Mouse (Mus musculus): Measurements from ENCODE around the gene Mup3. TPM values are rescaled to one million over a fixed set of nuclear protein-coding genes. Genes with fewer than 3 reads are reported as not detected.

The Mup3 gene
- total and polyA plus RNA-seq, 3 experiments: not detected

Other genes with a start within 250 kb of the Mup3 start
- not detected in 2 replicates for gene Mup20, start 33.2 kb downstream of the Mup3 start, total RNA-seq (2014; fragmentation: Nextera tagmentation)
- not detected in 2 replicates for gene Mup20, start 33.2 kb downstream of the Mup3 start, total RNA-seq (2017)
- gene Mup20, start 33.2 kb downstream of the Mup3 start, polyA plus RNA-seq (2012): not detected in 2 replicates
- gene Mup21, start 63.5 kb upstream of the Mup3 start, total RNA-seq (2014; fragmentation: Nextera tagmentation): not detected in 2 replicates
- not detected in 2 replicates for gene Mup21, start 63.5 kb upstream of the Mup3 start, total RNA-seq (2017)
- gene Mup21, start 63.5 kb upstream of the Mup3 start, polyA plus RNA-seq (2012): not detected in 2 replicates
- gene Zfp37, start 143.7 kb upstream of the Mup3 start, total RNA-seq (2014; fragmentation: Nextera tagmentation): not detected in 2 replicates
- 0.71 TPM in 1 of 2 replicates, not detected in the other for gene Zfp37, start 143.7 kb upstream of the Mup3 start, total RNA-seq (2017)
- gene Zfp37, start 143.7 kb upstream of the Mup3 start, polyA plus RNA-seq (2012): not detected in 2 replicates
- gene Slc31a2, start 175.2 kb upstream of the Mup3 start, total RNA-seq (2014; fragmentation: Nextera tagmentation): 4.4 and 6.4 TPM in 2 replicates
- 5.7 and 6.4 TPM in 2 replicates for gene Slc31a2, start 175.2 kb upstream of the Mup3 start, total RNA-seq (2017)
- gene Slc31a2, start 175.2 kb upstream of the Mup3 start, polyA plus RNA-seq (2012): 0.13 and 0.22 TPM in 2 replicates

All from G1E (cell line).